Mouse (Mus musculus): Measurements from ENCODE around the gene Hand2.

DNA sequence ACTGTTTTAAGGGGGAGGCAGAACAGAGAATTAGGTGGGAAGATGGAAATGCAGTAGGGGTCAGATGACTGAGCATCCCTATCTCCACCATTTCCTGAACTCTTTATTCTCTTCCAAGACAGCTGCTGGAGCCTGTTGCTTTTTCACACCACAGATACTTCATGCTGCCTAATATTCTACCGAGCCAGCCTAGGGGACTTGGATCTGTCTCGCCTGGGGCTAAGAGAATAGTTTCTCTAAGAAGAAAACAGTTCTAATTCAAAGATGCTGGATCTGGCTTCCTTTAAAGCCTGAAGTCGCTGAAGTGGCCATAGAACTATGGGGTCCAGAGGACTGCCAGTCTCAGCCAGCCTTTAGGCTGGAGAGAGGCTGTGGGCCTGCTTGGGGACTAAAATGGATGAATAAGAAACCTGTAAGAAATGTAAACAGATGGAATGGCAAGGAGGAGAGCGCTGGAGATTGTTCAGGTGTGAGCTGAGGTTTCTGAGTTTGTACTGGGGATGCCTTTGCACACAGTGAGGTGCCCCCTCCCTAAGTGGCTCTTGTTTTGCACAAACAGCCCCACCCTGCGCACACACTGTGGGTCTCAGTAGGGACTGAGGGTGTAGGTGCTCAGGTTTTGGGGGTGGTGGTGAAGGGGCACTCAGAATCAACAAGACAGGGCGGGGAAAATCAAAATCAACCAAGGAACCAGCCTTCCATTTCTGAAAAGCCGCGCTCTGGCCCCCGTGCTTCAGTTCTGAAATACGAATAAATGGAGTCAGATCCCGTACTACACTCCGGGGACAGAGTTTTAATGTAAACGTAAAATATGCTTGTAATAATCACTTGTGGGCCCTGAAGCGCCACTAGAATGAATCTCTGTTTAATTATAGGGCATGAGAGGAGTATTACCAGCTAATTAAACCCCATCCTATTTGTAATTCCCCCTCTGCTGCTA lies 19.2 kb downstream of the Hand2 start:
- TF ChIP-seq MAX (IDR thresholded peaks at IDR 0.05; ENCODE audit: low read depth): no peak
- no peak for TF ChIP-seq POLR2A (IDR thresholded peaks at IDR 0.05; ENCODE audit: insufficient read length, low read depth)
- no peak for TF ChIP-seq USF1 (IDR thresholded peaks at IDR 0.05; ENCODE audit: low read depth)
- TF ChIP-seq E2F4 (IDR thresholded peaks at IDR 0.05; ENCODE audit: insufficient read depth): no peak

Measured in myocyte (in vitro differentiated cells).